Mouse (Mus musculus) testis, adult 2 months (tissue): ENCODE data around the gene Ruvbl1. TPM values are rescaled to one million over a fixed set of nuclear protein-coding genes. Genes with fewer than 3 reads are reported as not detected.
A peak's percentile ranks its signal among the peaks of the same experiment; 100 is the strongest.

ENCODE experiments used
- H3K27ac ChIP-seq: fragments of 200-500 bp; 2 replicates; pipeline ENCODE4 v1.5.1; 2012; ENCODE audit warnings: low read depth, low read length; ENCODE audit not compliant: control insufficient read depth, insufficient read depth
- H3K27me3 ChIP-seq: fragments of 200-500 bp; 2 replicates; pipeline ENCODE4 v1.6.1; 2012; ENCODE audit warnings: mild to moderate bottlenecking, low read length, moderate library complexity; ENCODE audit not compliant: control insufficient read depth, insufficient read depth
- H3K36me3 ChIP-seq: fragments of 200-500 bp; 2 replicates; pipeline ENCODE4 v1.6.1; 2012; ENCODE audit warnings: mild to moderate bottlenecking, low read length; ENCODE audit not compliant: control insufficient read depth, insufficient read depth
- H3K4me1 ChIP-seq: fragments of 200-500 bp; 2 replicates; pipeline ENCODE4 v1.6.1; 2012; ENCODE audit warnings: low read length; ENCODE audit not compliant: control insufficient read depth, insufficient read depth
- H3K4me3 ChIP-seq: fragments of 200-500 bp; 2 replicates; pipeline ENCODE4 v1.5.1; 2012; ENCODE audit warnings: low read depth, mild to moderate bottlenecking, low read length, moderate library complexity, mixed read lengths; ENCODE audit not compliant: control insufficient read depth
- CTCF ChIP-seq: fragments of 200-500 bp; IDR thresholded peaks from 2 replicates; pipeline ENCODE4 v1.5.1; 2012; ENCODE audit warnings: low read depth, mild to moderate bottlenecking, inconsistent platforms, low read length, moderate library complexity; ENCODE audit not compliant: control insufficient read depth, insufficient read depth, insufficient replicate concordance
- POLR2A ChIP-seq: fragments of 200-500 bp; IDR thresholded peaks from 2 replicates; pipeline ENCODE4 v1.6.1; 2012; ENCODE audit warnings: low read depth, mild to moderate bottlenecking, inconsistent platforms, low read length, moderate library complexity; ENCODE audit not compliant: control insufficient read depth
- polyA plus RNA-seq: library from polyadenylated mRNA; depleted of rRNA; stranded (reverse); fragments of >200 nt; gene quantifications from 2 replicates; pipeline ENCODE4 v1.2.3, GENCODE M21; 2012

Gene Ruvbl1
- polyA plus RNA-seq, 1 experiment: 27.0 TPM

- Histone ChIP-seq H3K36me3 (no peaks in the 10 kb centered on the region), H3K27me3 (no peaks in the 10 kb centered on the region), H3K27ac (no peak overlapping the region), H3K4me1 (no peaks in the 10 kb centered on the region; the same call in 1 of the 2 replicates), H3K4me3 (no peak overlapping the region)
- no peak for TF ChIP-seq POLR2A
- no peak for TF ChIP-seq CTCF
Measured at GRCm38 (mm10) chr6:88444076-88444750, 21.0 kb upstream of the Ruvbl1 start.

GRCm38 (mm10) chr6:88445661-88446060, 19.5 kb upstream of the Ruvbl1 start:
- H3K27me3 ChIP-seq: no peaks in the 10 kb centered on the region
- no peaks in the 10 kb centered on the region for H3K36me3 ChIP-seq
- H3K27ac ChIP-seq: 0 out of 2 replicates have a peak overlapping the region, but pooled peaks have one; percentile 62

DNA sequence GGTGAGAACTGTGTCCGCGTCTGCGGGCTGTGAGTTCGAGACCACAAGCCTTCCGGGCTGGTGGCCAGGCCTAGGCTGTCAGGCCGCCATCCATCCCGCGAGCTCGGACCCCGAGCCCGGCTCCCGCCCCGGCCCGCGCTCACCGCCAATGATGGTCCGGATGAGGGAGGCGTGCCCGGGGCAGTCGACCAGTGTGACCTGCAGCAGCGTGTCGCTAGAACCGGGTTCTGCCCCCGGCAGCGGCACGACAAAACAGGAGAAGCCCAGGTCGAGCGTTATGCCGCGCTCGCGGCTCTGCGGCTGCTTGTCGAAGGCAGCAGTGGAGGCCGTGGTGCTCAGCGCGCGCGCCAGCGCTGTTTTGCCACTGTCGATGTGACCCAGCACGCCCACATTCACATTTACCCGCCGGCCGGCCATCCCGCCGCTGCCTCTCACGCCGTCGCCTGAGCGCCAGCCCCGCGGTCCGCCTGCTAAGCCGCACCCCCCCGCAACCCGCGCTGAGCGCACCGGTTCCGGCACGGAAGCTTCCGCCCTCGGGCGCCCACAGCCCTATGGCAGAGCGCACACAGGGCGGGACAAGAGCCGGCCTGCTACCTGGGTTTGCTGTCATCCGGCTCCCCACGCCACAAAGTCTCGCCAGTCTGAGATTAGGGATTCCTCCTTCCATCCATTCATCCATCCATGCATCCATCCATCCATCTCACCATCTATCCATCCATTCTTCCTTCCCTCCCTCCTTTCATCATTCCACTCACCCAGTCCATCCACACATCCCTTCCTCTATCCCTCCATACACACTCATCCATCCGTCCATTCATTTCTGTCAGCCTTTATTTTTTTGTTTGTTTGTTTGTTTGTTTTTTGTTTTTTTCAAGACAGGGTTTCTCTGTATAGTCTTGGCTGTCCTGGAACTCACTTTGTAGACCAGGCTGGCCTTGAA, 18.9 kb upstream of the Ruvbl1 start, which contains the start of gene Eefsec:
TSS of gene Eefsec (minus strand) at position 477 of the 940 bp plus-strand sequence.
- H3K4me1 ChIP-seq: no peaks in the 10 kb centered on the region; the same call in 1 of the 2 replicates
- H3K27me3 ChIP-seq: no peaks in the 10 kb centered on the region
- TF ChIP-seq CTCF (no peak), POLR2A (peak; percentile 79; the same call in 1 of the 2 replicates)
- peak within 1 kb of the TSS; percentile 62 for H3K27ac ChIP-seq
- no peaks in the 10 kb centered on the region for H3K36me3 ChIP-seq
- H3K4me3 ChIP-seq: peak within 1 kb of the TSS; percentile 91

More at GRCm38 (mm10) chr6:88445661-88446060, 19.5 kb upstream of the Ruvbl1 start:
- no peak for TF ChIP-seq CTCF
- no peak for TF ChIP-seq POLR2A
- H3K4me3 ChIP-seq: peak overlapping the region; percentile 91
- no peaks in the 10 kb centered on the region; the same call in 1 of the 2 replicates for H3K4me1 ChIP-seq

DNA sequence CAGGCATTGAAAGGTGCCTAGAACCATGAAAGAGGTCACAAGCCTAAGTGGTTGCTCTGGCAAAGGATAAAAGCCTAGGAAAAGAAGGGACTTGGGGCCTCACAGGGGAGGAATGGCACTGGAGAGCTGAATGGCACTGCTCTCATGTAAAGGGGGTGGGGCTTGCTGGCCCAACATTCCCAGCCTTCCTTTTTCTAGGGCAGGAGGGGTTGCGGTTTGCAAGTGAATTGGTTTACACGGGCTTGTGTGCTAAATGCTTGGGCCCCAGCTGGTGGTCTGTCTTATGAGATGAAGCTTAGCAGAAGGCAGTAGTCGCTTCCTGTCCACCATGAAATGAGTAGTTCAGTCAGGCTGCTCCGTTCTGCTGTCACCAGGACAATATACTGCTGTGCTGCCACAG, 17.8 kb upstream of the Ruvbl1 start:
- H3K36me3 ChIP-seq: no peaks in the 10 kb centered on the region
- no peak overlapping the region for H3K27ac ChIP-seq
- no peak overlapping the region for H3K4me3 ChIP-seq
- TF ChIP-seq CTCF (no peak), POLR2A (no peak)
- H3K4me1 ChIP-seq: no peaks in the 10 kb centered on the region; the same call in 1 of the 2 replicates
- H3K27me3 ChIP-seq: no peaks in the 10 kb centered on the region

DNA sequence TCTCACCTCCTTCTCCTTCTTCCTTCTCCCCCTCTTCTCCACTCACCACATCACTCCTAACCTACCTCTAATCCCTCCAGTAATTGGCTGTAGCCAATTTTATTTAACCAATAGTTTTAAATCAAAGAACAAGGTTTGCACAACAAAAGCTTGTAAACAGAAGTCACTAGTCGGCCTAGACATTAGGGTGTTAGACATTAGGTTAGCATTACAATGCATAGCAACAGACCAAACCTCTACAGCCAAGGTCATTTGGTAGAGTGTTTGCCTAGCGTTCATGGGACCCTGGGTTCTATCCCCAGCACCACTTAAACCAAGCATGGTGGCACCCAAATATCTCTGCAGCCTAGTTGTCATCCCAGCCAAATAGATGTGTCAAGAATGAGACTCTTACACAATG, 10.7 kb upstream of the Ruvbl1 start:
- Histone ChIP-seq H3K36me3 (no peaks in the 10 kb centered on the region), H3K4me3 (no peak overlapping the region), H3K27me3 (no peaks in the 10 kb centered on the region), H3K4me1 (no peaks in the 10 kb centered on the region; the same call in 1 of the 2 replicates), H3K27ac (no peak overlapping the region)
- no peak for TF ChIP-seq CTCF
- no peak for TF ChIP-seq POLR2A

DNA sequence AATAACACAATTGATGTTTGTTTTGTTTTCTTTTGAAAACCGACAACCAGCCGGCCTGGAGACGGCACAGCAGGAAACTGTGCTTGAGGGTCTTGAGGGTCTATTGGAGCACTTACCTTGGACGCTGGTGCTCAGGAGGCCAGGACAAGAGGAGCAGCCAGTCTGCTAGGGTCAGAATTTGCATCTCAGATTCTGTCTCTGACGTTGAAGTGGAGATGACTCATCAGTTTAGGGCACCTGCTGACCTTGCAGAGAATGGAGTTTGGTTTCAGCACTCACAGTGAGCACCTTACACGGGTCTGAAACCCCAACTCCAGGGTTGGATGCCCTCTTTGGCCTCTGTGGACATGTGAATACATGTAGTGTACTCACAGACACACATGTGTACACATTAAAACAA, 4.7 kb downstream of the Ruvbl1 start:
- Histone ChIP-seq H3K4me1 (peaks cover 3% of the 10 kb centered on the region), H3K27ac (no peak overlapping the region), H3K4me3 (no peak overlapping the region), H3K36me3 (no peaks in the 10 kb centered on the region), H3K27me3 (no peaks in the 10 kb centered on the region)
- TF ChIP-seq POLR2A (no peak), CTCF (no peak)

DNA sequence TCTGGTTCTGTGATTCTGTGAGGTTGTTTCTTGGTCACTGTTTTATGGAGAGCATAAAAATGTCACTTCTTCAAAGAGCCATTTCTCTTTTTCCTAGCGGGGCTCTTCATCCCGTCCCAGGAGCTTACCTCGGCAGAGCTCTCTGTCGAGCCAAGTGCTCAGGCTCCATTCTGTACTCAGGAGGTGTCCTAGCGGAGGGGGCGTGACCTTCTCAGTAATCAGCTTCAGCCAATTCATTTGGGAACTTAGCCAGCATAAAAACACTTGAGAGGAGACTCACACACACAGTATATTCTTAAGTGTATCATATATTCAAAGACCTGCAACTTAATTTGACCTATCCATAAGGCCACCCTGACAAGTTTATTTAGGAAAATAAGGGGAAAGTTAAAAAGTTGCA, 15.2 kb downstream of the Ruvbl1 start:
- no peak overlapping the region for H3K27ac ChIP-seq
- no peak overlapping the region for H3K4me3 ChIP-seq
- peaks cover 6% of the 10 kb centered on the region for H3K36me3 ChIP-seq
- no peak for TF ChIP-seq CTCF
- no peak for TF ChIP-seq POLR2A
- no peaks in the 10 kb centered on the region for H3K27me3 ChIP-seq
- H3K4me1 ChIP-seq: no peaks in the 10 kb centered on the region; the same call in 1 of the 2 replicates
